In genomic region chr15:63667536-63667935, GRCm38 (mm10) we compare ENCODE assay signal across 21 mouse cellular contexts.
"Had no signal": no experiment of that assay in that cellular context is flagged by ENCODE, and none has a peak within 500 bp of the region (broad histone marks: within the 10 kb centered on the region; RNA-seq: fewer than 3 reads in every experiment).

No protein-coding gene starts in this region.

- H3K4me3 ChIP-seq: limb, embryonic 10.5 days; limb, embryonic 13.5 days; liver, embryonic 12.5 days; liver, embryonic 15.5 days; lung, embryonic 15.5 days; megakaryocyte, embryonic 14.5 days; midbrain, embryonic 10.5 days; midbrain, embryonic 13.5 days; myocyte; neural tube, embryonic 13.5 days had no signal

- H3K9me3 ChIP-seq: limb, embryonic 10.5 days; limb, embryonic 13.5 days; liver, embryonic 12.5 days; liver, embryonic 15.5 days; lung, embryonic 15.5 days; megakaryocyte, embryonic 14.5 days; midbrain, embryonic 10.5 days; midbrain, embryonic 13.5 days; neural tube, embryonic 13.5 days had no signal

- H3K27me3 ChIP-seq: limb, embryonic 13.5 days; liver, embryonic 12.5 days; liver, embryonic 15.5 days; lung, embryonic 15.5 days; megakaryocyte, embryonic 14.5 days; neural tube, embryonic 13.5 days had no signal

- H3K4me1 ChIP-seq: limb, embryonic 10.5 days; limb, embryonic 13.5 days; liver, embryonic 15.5 days; lung, embryonic 15.5 days; midbrain, embryonic 10.5 days had no signal

- ATAC-seq: liver, embryonic 12.5 days; midbrain, embryonic 13.5 days; midbrain, embryonic 16.5 days had no signal

- H3K27ac ChIP-seq: limb, embryonic 10.5 days; limb, embryonic 13.5 days; liver, embryonic 12.5 days; liver, embryonic 15.5 days; lung, embryonic 15.5 days; midbrain, embryonic 10.5 days; midbrain, embryonic 13.5 days; neural tube, embryonic 13.5 days had no signal

- DNase-seq: kidney, adult 18-20 months; kidney, adult 9 months; kidney, postnatal 14 days; kidney, postnatal 4 days; liver; lung, adult 18-20 months; lung, postnatal 10 days; lung, postnatal 36 days; thymus, adult 18-20 months; thymus, postnatal 36 days had no signal

- H3K36me3 ChIP-seq: limb, embryonic 10.5 days; limb, embryonic 13.5 days; liver, embryonic 12.5 days; liver, embryonic 15.5 days; lung, embryonic 15.5 days; midbrain, embryonic 10.5 days; midbrain, embryonic 13.5 days; neural tube, embryonic 13.5 days had no signal

- H3K4me2 ChIP-seq: limb, embryonic 13.5 days; liver, embryonic 12.5 days; liver, embryonic 15.5 days; lung, embryonic 15.5 days; midbrain, embryonic 13.5 days; neural tube, embryonic 13.5 days had no signal

- H3K9ac ChIP-seq: limb, embryonic 13.5 days; liver, embryonic 12.5 days; liver, embryonic 15.5 days; lung, embryonic 15.5 days; midbrain, embryonic 13.5 days; neural tube, embryonic 13.5 days had no signal
